Mouse (Mus musculus): ENCODE data around the gene Pygm. TPM values are rescaled to one million over a fixed set of nuclear protein-coding genes. Genes with fewer than 3 reads are reported as not detected.

The Pygm gene
- polyA plus RNA-seq, 1 experiment from 2014 or later, result 8.0 TPM

DNA sequence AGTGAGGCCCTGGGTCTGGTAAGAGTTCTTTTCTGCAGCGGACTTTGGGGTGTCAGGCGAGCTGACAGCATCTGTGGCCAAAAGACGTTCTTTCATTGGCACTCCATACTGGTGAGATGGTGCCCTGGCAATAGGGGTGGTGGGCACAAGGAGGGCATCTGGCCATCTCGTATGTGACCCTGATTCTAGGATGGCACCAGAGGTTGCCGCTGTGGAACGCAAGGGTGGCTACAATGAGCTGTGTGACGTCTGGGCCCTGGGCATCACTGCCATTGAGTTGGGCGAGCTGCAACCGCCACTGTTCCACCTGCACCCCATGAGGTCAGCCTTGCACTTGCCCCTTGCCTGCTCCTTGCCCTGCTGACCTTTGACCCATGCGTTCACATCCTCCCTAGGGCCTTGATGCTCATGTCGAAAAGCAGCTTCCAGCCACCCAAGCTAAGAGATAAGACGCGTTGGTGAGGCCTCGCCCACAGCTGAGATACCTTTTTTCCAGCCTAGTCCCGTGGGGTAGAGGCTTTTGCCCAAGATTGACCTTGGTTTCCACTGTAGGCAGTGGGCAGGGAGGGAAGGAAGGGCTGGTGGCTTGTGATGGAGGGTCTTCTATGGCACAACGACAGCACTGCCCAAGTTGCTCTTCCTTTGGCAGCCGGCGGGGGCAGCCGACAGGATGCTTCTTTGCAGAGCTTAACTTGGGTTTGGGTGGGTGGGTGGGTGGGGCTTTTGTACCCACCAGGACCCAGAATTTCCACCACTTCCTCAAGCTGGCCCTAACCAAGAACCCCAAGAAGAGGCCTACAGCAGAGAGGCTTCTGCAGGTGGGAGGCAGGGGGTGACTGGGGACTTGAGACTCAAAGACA lies 40.9 kb upstream of the Pygm start:
- DNase-seq (ENCODE audit: low spot score) (no peak), ATAC-seq (ENCODE audit: low FRiP score, low TSS enrichment) (no peak)
- no peak overlapping the region for H3K4me3 ChIP-seq (ENCODE audit: low read depth, low read length)
- no peak overlapping the region for H3K9ac ChIP-seq (ENCODE audit: low read length)
- WGBS, result 77% methylated on average over 19 of the region's 19 CpGs
- H3K36me3 ChIP-seq (ENCODE audit: control insufficient read depth, insufficient read depth, low read length), result peaks cover 15% of the 10 kb centered on the region; the same call in 1 of the 2 replicates
- TF ChIP-seq CTCF (IDR thresholded peaks at IDR 0.05; ENCODE audit: low read depth), result no peak
- no peak for TF ChIP-seq EP300 (optimal IDR thresholded peaks at IDR 0.05)
- no peaks in the 10 kb centered on the region for H3K27me3 ChIP-seq (ENCODE audit: control insufficient read depth, insufficient read depth, low read length)
- no peak overlapping the region for H3K4me2 ChIP-seq (replicated peaks; ENCODE audit: low read depth)
- no peak overlapping the region for H3K27ac ChIP-seq (replicated peaks)
- H3K9me3 ChIP-seq (ENCODE audit: control insufficient read depth, low read length), result no peaks in the 10 kb centered on the region
- no peaks in the 10 kb centered on the region for H3K4me1 ChIP-seq (replicated peaks; ENCODE audit: control insufficient read depth, insufficient read depth)

DNA sequence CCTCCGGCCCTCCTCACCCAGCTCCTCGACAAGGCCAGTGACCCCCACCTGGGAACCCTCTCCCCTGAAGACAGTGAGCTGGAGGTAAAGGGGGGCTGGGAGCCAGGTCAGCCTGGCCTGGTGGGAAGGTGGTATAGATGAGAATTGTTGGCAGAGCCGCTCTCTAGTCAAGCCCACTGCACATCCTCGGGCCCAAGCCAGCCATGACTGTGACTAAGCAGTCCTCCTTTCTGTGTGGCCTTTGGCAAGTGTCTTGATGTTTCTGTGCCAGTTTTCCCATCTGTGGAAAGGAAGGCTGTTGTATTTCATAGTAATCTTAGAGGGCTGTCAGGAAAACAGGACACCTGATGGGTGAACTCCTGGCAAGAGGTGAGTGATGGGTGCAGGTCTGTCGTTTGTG lies 40.2 kb upstream of the Pygm start:
- DNase-seq (ENCODE audit: low spot score), result no peak
- Histone ChIP-seq H3K9me3 (ENCODE audit: control insufficient read depth, low read length) (no peaks in the 10 kb centered on the region), H3K27ac (replicated peaks) (no peak overlapping the region), H3K4me2 (replicated peaks; ENCODE audit: low read depth) (no peak overlapping the region), H3K36me3 (ENCODE audit: control insufficient read depth, insufficient read depth, low read length) (peaks cover 10% of the 10 kb centered on the region; the same call in 1 of the 2 replicates), H3K27me3 (ENCODE audit: control insufficient read depth, insufficient read depth, low read length) (no peaks in the 10 kb centered on the region), H3K4me3 (ENCODE audit: low read depth, low read length) (no peak overlapping the region), H3K4me1 (replicated peaks; ENCODE audit: control insufficient read depth, insufficient read depth) (no peaks in the 10 kb centered on the region), H3K9ac (ENCODE audit: low read length) (no peak overlapping the region)
- ATAC-seq (ENCODE audit: low FRiP score, low TSS enrichment), result no peak
- no peak for TF ChIP-seq EP300 (optimal IDR thresholded peaks at IDR 0.05)
- TF ChIP-seq CTCF (IDR thresholded peaks at IDR 0.05; ENCODE audit: low read depth), result no peak
- WGBS, result 89% methylated on average over 5 of the region's 5 CpGs

DNA sequence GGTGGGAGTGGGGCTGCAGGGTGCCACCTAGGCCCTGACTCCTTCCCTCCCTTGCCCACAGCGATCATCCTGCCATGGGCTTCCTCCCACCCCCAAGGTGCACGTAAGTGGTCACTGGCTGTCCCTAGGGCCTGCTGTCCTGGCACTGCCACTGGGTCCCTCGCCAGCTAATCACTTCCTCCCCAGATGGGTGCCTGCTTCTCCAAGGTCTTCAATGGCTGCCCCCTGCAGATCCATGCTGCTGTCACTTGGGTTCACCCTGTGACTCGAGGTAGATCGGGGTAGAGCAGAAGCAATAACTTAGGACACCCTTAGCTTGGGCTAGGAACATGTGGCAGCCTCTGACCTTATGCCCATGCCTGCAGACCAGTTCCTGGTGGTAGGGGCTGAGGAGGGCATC lies 38.2 kb upstream of the Pygm start:
- 89% methylated on average over 4 of the region's 5 CpGs for WGBS

DNA sequence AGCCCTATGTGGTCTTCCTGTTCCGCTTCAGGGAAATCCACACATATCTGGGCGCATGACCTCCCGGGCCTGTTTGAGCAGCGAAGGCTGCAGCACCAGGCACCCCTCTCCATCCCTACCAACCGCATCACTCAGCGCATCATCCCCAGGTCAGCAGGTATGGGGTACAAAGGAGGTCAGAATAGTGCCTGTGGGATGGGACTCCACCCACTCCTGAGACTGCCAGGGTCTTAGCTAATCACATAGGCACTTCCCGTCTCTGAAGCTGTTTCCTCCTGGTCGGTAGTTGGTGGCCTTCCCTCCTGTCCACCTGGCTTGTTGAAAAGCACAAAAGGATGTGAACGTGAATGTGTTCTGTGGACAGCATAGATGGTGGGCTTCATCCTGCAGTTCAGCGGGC lies 37.5 kb upstream of the Pygm start:
- WGBS, result 87% methylated on average over 10 of the region's 10 CpGs
- H3K9me3 ChIP-seq (ENCODE audit: control insufficient read depth, low read length), result no peaks in the 10 kb centered on the region
- no peak overlapping the region for H3K4me3 ChIP-seq (ENCODE audit: low read depth, low read length)
- TF ChIP-seq CTCF (IDR thresholded peaks at IDR 0.05; ENCODE audit: low read depth) (no peak), EP300 (optimal IDR thresholded peaks at IDR 0.05) (no peak)
- no peaks in the 10 kb centered on the region for H3K4me1 ChIP-seq (replicated peaks; ENCODE audit: control insufficient read depth, insufficient read depth)
- H3K27me3 ChIP-seq (ENCODE audit: control insufficient read depth, insufficient read depth, low read length), result no peaks in the 10 kb centered on the region
- DNase-seq (ENCODE audit: low spot score) (no peak), ATAC-seq (ENCODE audit: low FRiP score, low TSS enrichment) (no peak)
- H3K9ac ChIP-seq (ENCODE audit: low read length), result no peak overlapping the region
- H3K4me2 ChIP-seq (replicated peaks; ENCODE audit: low read depth), result no peak overlapping the region
- peaks cover 9% of the 10 kb centered on the region; the same call in 1 of the 2 replicates for H3K36me3 ChIP-seq (ENCODE audit: control insufficient read depth, insufficient read depth, low read length)
- H3K27ac ChIP-seq (replicated peaks), result no peak overlapping the region

More for the DNA sequence above, 38.2 kb upstream of the Pygm start:
- Histone ChIP-seq H3K36me3 (ENCODE audit: control insufficient read depth, insufficient read depth, low read length) (peaks cover 9% of the 10 kb centered on the region; the same call in 1 of the 2 replicates), H3K27ac (replicated peaks) (no peak overlapping the region), H3K4me3 (ENCODE audit: low read depth, low read length) (no peak overlapping the region), H3K4me2 (replicated peaks; ENCODE audit: low read depth) (no peak overlapping the region), H3K9me3 (ENCODE audit: control insufficient read depth, low read length) (no peaks in the 10 kb centered on the region), H3K9ac (ENCODE audit: low read length) (no peak overlapping the region), H3K4me1 (replicated peaks; ENCODE audit: control insufficient read depth, insufficient read depth) (no peaks in the 10 kb centered on the region), H3K27me3 (ENCODE audit: control insufficient read depth, insufficient read depth, low read length) (no peaks in the 10 kb centered on the region)
- no peak for DNase-seq (ENCODE audit: low spot score)
- ATAC-seq (ENCODE audit: low FRiP score, low TSS enrichment), result no peak
- no peak for TF ChIP-seq EP300 (optimal IDR thresholded peaks at IDR 0.05)

DNA sequence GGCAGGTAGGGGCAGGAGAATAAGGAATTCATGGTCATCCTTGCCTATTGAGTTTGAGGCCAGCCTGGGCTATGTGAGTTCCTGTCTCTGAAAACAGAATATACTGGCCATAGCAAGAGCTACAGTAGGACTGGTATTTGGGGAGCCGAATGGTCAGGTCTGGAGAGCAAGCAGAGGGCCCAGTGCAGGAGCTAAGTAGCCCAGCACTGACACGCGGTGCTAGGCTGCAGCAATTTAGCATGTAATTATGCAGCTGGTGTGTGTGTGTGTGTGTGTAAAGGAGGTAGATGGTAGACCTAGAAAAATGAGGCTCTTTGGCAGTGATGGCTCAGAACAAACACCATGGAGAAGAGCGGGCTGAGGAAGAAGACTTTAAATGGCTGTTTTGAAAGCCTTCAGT lies 36.6 kb upstream of the Pygm start:
- Histone ChIP-seq H3K27ac (replicated peaks) (no peak overlapping the region), H3K4me2 (replicated peaks; ENCODE audit: low read depth) (no peak overlapping the region), H3K9me3 (ENCODE audit: control insufficient read depth, low read length) (no peaks in the 10 kb centered on the region), H3K4me1 (replicated peaks; ENCODE audit: control insufficient read depth, insufficient read depth) (no peaks in the 10 kb centered on the region), H3K9ac (ENCODE audit: low read length) (no peak overlapping the region), H3K27me3 (ENCODE audit: control insufficient read depth, insufficient read depth, low read length) (no peaks in the 10 kb centered on the region), H3K4me3 (ENCODE audit: low read depth, low read length) (no peak overlapping the region), H3K36me3 (ENCODE audit: control insufficient read depth, insufficient read depth, low read length) (peaks cover 9% of the 10 kb centered on the region; the same call in 1 of the 2 replicates)
- DNase-seq (ENCODE audit: low spot score) (no peak), ATAC-seq (ENCODE audit: low FRiP score, low TSS enrichment) (no peak)
- WGBS, result 94% methylated on average over 4 of the region's 4 CpGs
- TF ChIP-seq CTCF (IDR thresholded peaks at IDR 0.05; ENCODE audit: low read depth), result no peak
- no peak for TF ChIP-seq EP300 (optimal IDR thresholded peaks at IDR 0.05)

DNA sequence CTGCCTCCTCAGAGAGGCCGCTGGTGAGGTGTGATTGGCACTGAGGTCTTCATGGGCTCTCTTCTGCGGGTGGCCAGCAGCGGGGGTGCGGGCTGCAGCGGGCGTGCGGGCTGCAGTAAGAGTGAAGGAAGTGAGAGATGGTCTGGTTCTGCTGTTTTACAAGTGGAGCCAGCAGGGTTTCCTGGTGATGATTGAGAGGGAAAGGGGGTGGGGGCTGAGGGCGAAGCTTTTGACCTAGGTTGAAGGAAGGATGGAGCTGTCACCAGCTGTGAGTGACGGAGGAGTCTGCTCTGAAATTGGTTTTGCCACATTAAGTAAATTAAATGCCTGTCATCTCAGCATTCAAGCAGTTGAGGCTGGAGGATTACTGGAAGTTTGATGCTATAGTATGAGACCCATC lies 35.5 kb upstream of the Pygm start:
- H3K4me3 ChIP-seq (ENCODE audit: low read depth, low read length), result no peak overlapping the region
- H3K27ac ChIP-seq (replicated peaks), result no peak overlapping the region

More for the DNA sequence above, 35.5 kb upstream of the Pygm start:
- Histone ChIP-seq H3K27me3 (ENCODE audit: control insufficient read depth, insufficient read depth, low read length) (no peaks in the 10 kb centered on the region), H3K9me3 (ENCODE audit: control insufficient read depth, low read length) (no peaks in the 10 kb centered on the region), H3K9ac (ENCODE audit: low read length) (no peak overlapping the region), H3K36me3 (ENCODE audit: control insufficient read depth, insufficient read depth, low read length) (peaks cover 11% of the 10 kb centered on the region; the same call in 1 of the 2 replicates), H3K4me2 (replicated peaks; ENCODE audit: low read depth) (no peak overlapping the region), H3K4me1 (replicated peaks; ENCODE audit: control insufficient read depth, insufficient read depth) (no peaks in the 10 kb centered on the region)
- DNase-seq (ENCODE audit: low spot score), result no peak
- 74% methylated on average over 9 of the region's 9 CpGs for WGBS
- ATAC-seq (ENCODE audit: low FRiP score, low TSS enrichment), result no peak
- no peak for TF ChIP-seq EP300 (optimal IDR thresholded peaks at IDR 0.05)
- TF ChIP-seq CTCF (IDR thresholded peaks at IDR 0.05; ENCODE audit: low read depth), result no peak

Data from stomach, postnatal 0 days (tissue).